Mouse (Mus musculus): ENCODE measurements around the gene Drc7. TPM values are rescaled to one million over a fixed set of nuclear protein-coding genes. Genes with fewer than 3 reads are reported as not detected.

Drc7 gene
- polyA plus RNA-seq, 1 experiment = not detected

- peaks cover 33% of the 10 kb centered on the region for H3K4me1 ChIP-seq (ENCODE audit: control insufficient read depth)
- no peak overlapping the region for H3K4me3 ChIP-seq (replicated peaks)
- TF ChIP-seq GATA1 (IDR thresholded peaks at IDR 0.05; ENCODE audit: low read length) = no peak
- peaks cover 7% of the 10 kb centered on the region for H3K36me3 ChIP-seq (ENCODE audit: control insufficient read depth)
- no peaks in the 10 kb centered on the region for H3K9me3 ChIP-seq (ENCODE audit: control insufficient read depth, low read length)
- H3K27me3 ChIP-seq (ENCODE audit: control insufficient read depth) = no peaks in the 10 kb centered on the region
These were observed 23.2 kb downstream of the Drc7 start for GRCm38 (mm10) chr8:95078055-95078454.

- no peaks in the 10 kb centered on the region for H3K9me3 ChIP-seq (ENCODE audit: control insufficient read depth, low read length)
- H3K27me3 ChIP-seq (ENCODE audit: control insufficient read depth) = no peaks in the 10 kb centered on the region
- H3K4me1 ChIP-seq (ENCODE audit: control insufficient read depth) = peaks cover 39% of the 10 kb centered on the region
- peaks cover 17% of the 10 kb centered on the region for H3K36me3 ChIP-seq (ENCODE audit: control insufficient read depth)
- TF ChIP-seq GATA1 (IDR thresholded peaks at IDR 0.05; ENCODE audit: low read length) = no peak
- TF ChIP-seq TAL1 (IDR thresholded peaks at IDR 0.05; ENCODE audit: low read length) = no peak
- peak overlapping the region; percentile 93 for H3K4me3 ChIP-seq (replicated peaks)
These were observed 24.4 kb downstream of the Drc7 start for GRCm38 (mm10) chr8:95079305-95079704.

- Histone ChIP-seq H3K4me1 (ENCODE audit: control insufficient read depth) (peaks cover 52% of the 10 kb centered on the region), H3K27me3 (ENCODE audit: control insufficient read depth) (no peaks in the 10 kb centered on the region), H3K36me3 (ENCODE audit: control insufficient read depth) (peaks cover 31% of the 10 kb centered on the region), H3K4me3 (replicated peaks) (peak within 1 kb of the TSS; percentile 93), H3K9me3 (ENCODE audit: control insufficient read depth, low read length) (no peaks in the 10 kb centered on the region)
- TF ChIP-seq TAL1 (IDR thresholded peaks at IDR 0.05; ENCODE audit: low read length) (no peak), GATA1 (IDR thresholded peaks at IDR 0.05; ENCODE audit: low read length) (no peak)
These were observed 25.8 kb downstream of the Drc7 start, which contains the start of gene Katnb1 for GRCm38 (mm10) chr8:95080381-95081341. Gene Katnb1 (plus strand): TSS chr8:95081186.

- peak overlapping the region; percentile 93 for H3K4me3 ChIP-seq (replicated peaks)
- TF ChIP-seq GATA1 (IDR thresholded peaks at IDR 0.05; ENCODE audit: low read length) (no peak), TAL1 (IDR thresholded peaks at IDR 0.05; ENCODE audit: low read length) (no peak)
These were observed 26.7 kb downstream of the Drc7 start for GRCm38 (mm10) chr8:95081650-95082049.

GRCm38 (mm10) chr8:95084261-95084660 lies 29.4 kb downstream of the Drc7 start:
- no peaks in the 10 kb centered on the region for H3K27me3 ChIP-seq (ENCODE audit: control insufficient read depth)
- H3K9me3 ChIP-seq (ENCODE audit: control insufficient read depth, low read length) = no peaks in the 10 kb centered on the region
- peaks cover 63% of the 10 kb centered on the region for H3K36me3 ChIP-seq (ENCODE audit: control insufficient read depth)
- H3K4me1 ChIP-seq (ENCODE audit: control insufficient read depth) = peaks cover 60% of the 10 kb centered on the region
- no peak overlapping the region for H3K4me3 ChIP-seq (replicated peaks)
- no peak for TF ChIP-seq GATA1 (IDR thresholded peaks at IDR 0.05; ENCODE audit: low read length)
- no peak for TF ChIP-seq TAL1 (IDR thresholded peaks at IDR 0.05; ENCODE audit: low read length)

More at GRCm38 (mm10) chr8:95081650-95082049, 26.7 kb downstream of the Drc7 start:
- H3K9me3 ChIP-seq (ENCODE audit: control insufficient read depth, low read length) = no peaks in the 10 kb centered on the region
- H3K4me1 ChIP-seq (ENCODE audit: control insufficient read depth) = peaks cover 58% of the 10 kb centered on the region
- H3K36me3 ChIP-seq (ENCODE audit: control insufficient read depth) = peaks cover 38% of the 10 kb centered on the region
- no peaks in the 10 kb centered on the region for H3K27me3 ChIP-seq (ENCODE audit: control insufficient read depth)

- no peak overlapping the region for H3K4me3 ChIP-seq (replicated peaks)
- TF ChIP-seq TAL1 (IDR thresholded peaks at IDR 0.05; ENCODE audit: low read length) = no peak
- no peak for TF ChIP-seq GATA1 (IDR thresholded peaks at IDR 0.05; ENCODE audit: low read length)
- H3K4me1 ChIP-seq (ENCODE audit: control insufficient read depth) = peaks cover 56% of the 10 kb centered on the region
- no peaks in the 10 kb centered on the region for H3K9me3 ChIP-seq (ENCODE audit: control insufficient read depth, low read length)
- H3K36me3 ChIP-seq (ENCODE audit: control insufficient read depth) = peaks cover 68% of the 10 kb centered on the region
- H3K27me3 ChIP-seq (ENCODE audit: control insufficient read depth) = no peaks in the 10 kb centered on the region
These were observed 30.0 kb downstream of the Drc7 start for GRCm38 (mm10) chr8:95084744-95085431.

GRCm38 (mm10) chr8:95085432-95086141 lies 30.7 kb downstream of the Drc7 start:
- H3K4me3 ChIP-seq (replicated peaks) = peak overlapping the region; percentile 8
- no peaks in the 10 kb centered on the region for H3K27me3 ChIP-seq (ENCODE audit: control insufficient read depth)
- no peaks in the 10 kb centered on the region for H3K9me3 ChIP-seq (ENCODE audit: control insufficient read depth, low read length)
- H3K4me1 ChIP-seq (ENCODE audit: control insufficient read depth) = peaks cover 54% of the 10 kb centered on the region
- TF ChIP-seq GATA1 (IDR thresholded peaks at IDR 0.05; ENCODE audit: low read length) (no peak), TAL1 (IDR thresholded peaks at IDR 0.05; ENCODE audit: low read length) (no peak)
- H3K36me3 ChIP-seq (ENCODE audit: control insufficient read depth) = peaks cover 75% of the 10 kb centered on the region

- H3K4me3 ChIP-seq (replicated peaks) = no peak overlapping the region
- peaks cover 97% of the 10 kb centered on the region for H3K36me3 ChIP-seq (ENCODE audit: control insufficient read depth)
- no peak for TF ChIP-seq GATA1 (IDR thresholded peaks at IDR 0.05; ENCODE audit: low read length)
- no peak for TF ChIP-seq TAL1 (IDR thresholded peaks at IDR 0.05; ENCODE audit: low read length)
- peaks cover 5% of the 10 kb centered on the region for H3K4me1 ChIP-seq (ENCODE audit: control insufficient read depth)
- H3K27me3 ChIP-seq (ENCODE audit: control insufficient read depth) = no peaks in the 10 kb centered on the region
- no peaks in the 10 kb centered on the region for H3K9me3 ChIP-seq (ENCODE audit: control insufficient read depth, low read length)
These were observed 38.7 kb downstream of the Drc7 start for GRCm38 (mm10) chr8:95093574-95093973.
